Mouse (Mus musculus): ENCODE measurements around the gene Sap18b.
"Not testable (repeated sequence)": the region's sequence is repeated elsewhere in the genome, so short reads cannot be mapped to it uniquely, and the experiment has no call there.

- TF ChIP-seq CTCF (IDR thresholded peaks at IDR 0.05; ENCODE audit: borderline replicate concordance, control insufficient read depth, extremely low read depth, insufficient read depth, low read length, poor library complexity); POLR2A (IDR thresholded peaks at IDR 0.05; ENCODE audit: control insufficient read depth, extremely low read depth, insufficient read depth, low read length, poor library complexity): not testable (repeated sequence)
Observed at GRCm38 (mm10) chr8:95795333-95796061, 29.6 kb upstream of the Sap18b start.
